Mouse (Mus musculus) adipose tissue, adult 10 weeks (tissue): ENCODE measurements around the gene 4930455H04Rik. TPM values are rescaled to one million over a fixed set of nuclear protein-coding genes. Genes with fewer than 3 reads are reported as not detected.

ENCODE experiments used
- polyA plus RNA-seq: library from polyadenylated mRNA; stranded (reverse); fragments of 350-450 nt; fragmentation: Illumina TruSeq; extraction: RNeasy Lipid Tissue Mini Kit (QIAGEN cat#74804); gene quantifications from one replicate; pipeline ENCODE4 v1.2.3, GENCODE M21; 2014; ENCODE audit warnings: low read depth, low replicate concordance

Gene 4930455H04Rik
- polyA plus RNA-seq, result not detected

GRCm38 (mm10) chr3:116967967-116968366, at the start of gene 4930455H04Rik:
TSS of gene 4930455H04Rik (plus strand) at chr3:116968267.

GRCm38 (mm10) chr3:116968540-116968997, 502 bp downstream of the 4930455H04Rik start, which contains the start of gene Palmd:
TSS of gene Palmd (minus strand) at chr3:116968987.

Other genes with a start within 250 kb of the 4930455H04Rik start
- gene Agl, start 160.1 kb upstream of the 4930455H04Rik start, polyA plus RNA-seq, result 10.8 TPM
- gene Frrs1, start 108.8 kb upstream of the 4930455H04Rik start, polyA plus RNA-seq, result 7.8 TPM
- gene Palmd, start 720 bp downstream of the 4930455H04Rik start, polyA plus RNA-seq, result 66.8 TPM